Mouse (Mus musculus) brain, adult 2 months (tissue): Measurements from ENCODE around the gene Wdr18.

Source experiments
- DNase-seq: peaks from one replicate; pipeline ENCODE4 v3.0.0; 2011; ENCODE audit warnings: low read depth, low spot score

The Wdr18 gene

GRCm38 (mm10) chr10:79927324-79928029 lies 32.5 kb upstream of the Wdr18 start:
- peak; percentile 52 for DNase-seq

DNA sequence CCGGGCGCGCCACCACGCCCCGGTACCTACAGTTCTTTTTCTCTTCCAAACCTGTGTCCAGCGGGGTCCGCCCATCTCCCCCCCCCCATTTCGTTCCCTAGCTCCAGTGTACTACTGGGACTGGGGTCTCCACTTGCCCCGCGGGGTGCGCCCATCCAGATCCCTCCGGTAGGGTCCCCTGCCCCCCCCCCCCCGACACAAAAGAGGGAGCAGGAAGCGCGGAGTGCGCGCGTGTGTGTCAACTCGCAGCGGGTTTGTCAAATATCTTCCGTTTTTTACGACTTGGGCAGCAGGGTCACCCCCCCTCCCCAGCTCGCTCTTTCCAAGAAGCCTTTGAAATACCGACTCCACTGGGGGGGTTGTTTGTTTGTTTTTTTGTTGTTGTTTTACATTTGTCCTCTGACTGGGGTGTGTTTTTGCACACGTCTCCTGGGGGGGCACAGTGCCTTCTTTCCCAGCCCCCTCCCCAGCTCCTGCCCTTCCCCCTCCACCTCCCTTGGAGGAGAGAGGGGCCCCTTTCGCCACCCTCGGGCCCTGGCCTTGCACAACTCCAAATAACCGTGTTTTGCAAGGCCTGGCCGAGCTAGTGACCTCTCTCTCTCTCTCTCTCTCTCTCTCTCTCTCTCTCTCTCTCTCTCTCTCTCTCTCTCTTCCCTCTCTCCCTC lies 31.8 kb upstream of the Wdr18 start:
- DNase-seq = no peak

DNA sequence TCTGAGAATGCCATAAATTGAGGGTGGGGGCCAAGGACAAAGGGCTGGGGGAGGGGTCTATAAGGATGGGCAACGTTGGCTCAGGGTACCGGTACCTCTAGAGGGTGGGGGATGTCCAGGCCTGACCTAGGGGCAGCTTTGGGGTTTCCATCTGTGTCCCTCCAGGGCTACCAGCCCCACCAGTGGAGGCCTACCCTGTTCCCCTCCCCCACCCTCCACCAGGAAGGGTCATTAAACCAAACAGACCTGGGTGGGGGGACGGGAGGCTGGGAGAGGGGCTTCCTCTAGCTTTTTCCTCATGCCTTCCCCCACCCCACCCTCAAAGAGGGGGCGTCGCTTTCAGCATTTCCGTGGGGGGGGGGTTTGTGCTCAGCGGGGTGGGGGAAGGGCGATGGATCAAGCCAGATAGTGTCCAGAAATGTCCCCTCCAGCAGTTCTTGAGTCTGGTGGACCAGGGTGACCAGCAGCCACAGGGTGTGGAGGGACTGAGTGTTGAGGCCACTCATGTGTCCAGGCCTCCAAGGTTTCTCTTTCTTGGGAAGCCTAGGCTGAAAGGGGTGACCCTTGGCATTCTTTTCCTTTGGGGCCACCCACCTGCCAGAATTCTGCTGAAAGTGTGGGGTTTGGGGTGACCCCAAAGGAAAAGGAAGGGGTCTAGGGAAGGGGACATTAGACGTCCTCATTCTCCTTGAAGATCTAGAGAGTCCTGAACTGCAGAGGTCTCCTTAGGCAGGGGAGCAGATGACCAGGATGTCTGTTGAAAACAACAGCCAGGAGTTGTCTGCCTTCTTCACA lies 30.8 kb upstream of the Wdr18 start:
- no peak for DNase-seq

- no peak for DNase-seq
Observed at GRCm38 (mm10) chr10:79929967-79930825, 29.8 kb upstream of the Wdr18 start.

DNA sequence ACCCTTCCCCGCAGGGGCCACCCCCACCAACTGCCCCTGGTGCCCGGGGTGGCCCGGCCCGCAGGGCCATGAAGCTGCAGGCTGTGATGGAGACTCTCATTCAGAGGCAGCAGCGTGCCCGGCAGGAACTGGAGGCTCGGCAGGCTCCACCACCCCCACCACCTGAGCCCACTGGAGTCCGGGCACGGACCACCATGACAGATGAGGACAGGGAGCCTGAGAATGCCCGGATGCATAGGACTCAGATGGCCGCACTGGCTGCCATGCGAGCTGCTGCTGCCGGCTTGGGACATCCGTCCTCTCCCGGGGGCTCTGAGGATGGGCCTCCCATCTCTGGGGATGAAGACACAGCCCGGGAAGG lies 29.1 kb upstream of the Wdr18 start:
- no peak for DNase-seq

- DNase-seq = no peak
Observed at GRCm38 (mm10) chr10:79931797-79932196, 28.2 kb upstream of the Wdr18 start.

- peak; percentile 78 for DNase-seq
Observed at GRCm38 (mm10) chr10:79932736-79933135, 27.2 kb upstream of the Wdr18 start.

DNA sequence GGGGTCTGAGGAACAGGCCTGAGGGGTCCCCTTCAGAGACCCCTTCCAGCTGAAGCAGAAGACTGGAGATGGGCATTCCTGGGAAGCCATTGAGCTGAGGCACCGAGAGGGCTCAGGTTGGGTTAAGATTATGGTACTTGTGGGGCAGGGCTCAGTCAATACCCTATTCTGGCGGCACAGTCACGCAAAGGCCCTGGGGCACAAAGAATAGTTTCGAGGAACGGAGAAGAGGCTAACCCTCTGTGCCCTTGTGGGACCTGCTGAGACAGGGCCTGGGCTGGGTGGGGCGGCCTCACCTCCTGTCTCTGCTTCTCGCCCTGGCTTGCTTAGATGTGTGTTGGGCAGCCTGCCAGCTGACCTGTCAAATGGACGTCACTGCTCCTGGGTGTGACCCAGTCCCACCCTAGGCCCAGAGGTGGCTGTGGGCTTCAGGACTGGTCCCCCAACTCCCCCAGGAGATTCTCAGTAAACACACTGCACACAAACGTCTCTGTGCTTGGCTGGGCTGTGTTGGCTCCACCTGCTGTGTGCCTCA lies 26.7 kb upstream of the Wdr18 start:
- no peak for DNase-seq

DNA sequence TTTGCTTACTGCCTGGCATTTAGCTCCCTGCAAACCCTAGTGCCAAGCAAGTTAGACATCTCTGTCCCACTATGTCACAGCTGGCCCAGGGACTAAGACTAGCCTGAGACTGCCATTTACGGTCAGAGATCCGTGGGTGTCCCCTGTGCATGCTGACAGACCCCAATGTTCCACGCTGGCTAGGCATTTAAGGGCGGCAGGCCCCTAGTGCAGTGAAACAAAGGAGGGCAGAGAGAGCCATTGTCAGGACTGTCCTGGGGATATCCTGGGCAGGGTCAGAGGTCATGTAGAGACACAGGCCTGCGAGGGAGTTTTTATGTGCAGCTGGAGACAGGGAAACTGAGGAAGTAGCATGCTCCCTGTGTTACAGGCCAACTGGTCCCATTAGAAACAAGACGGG lies 26.1 kb upstream of the Wdr18 start:
- no peak for DNase-seq

- peak; percentile 83 for DNase-seq
Observed at GRCm38 (mm10) chr10:79934272-79934721, 25.7 kb upstream of the Wdr18 start.

DNA sequence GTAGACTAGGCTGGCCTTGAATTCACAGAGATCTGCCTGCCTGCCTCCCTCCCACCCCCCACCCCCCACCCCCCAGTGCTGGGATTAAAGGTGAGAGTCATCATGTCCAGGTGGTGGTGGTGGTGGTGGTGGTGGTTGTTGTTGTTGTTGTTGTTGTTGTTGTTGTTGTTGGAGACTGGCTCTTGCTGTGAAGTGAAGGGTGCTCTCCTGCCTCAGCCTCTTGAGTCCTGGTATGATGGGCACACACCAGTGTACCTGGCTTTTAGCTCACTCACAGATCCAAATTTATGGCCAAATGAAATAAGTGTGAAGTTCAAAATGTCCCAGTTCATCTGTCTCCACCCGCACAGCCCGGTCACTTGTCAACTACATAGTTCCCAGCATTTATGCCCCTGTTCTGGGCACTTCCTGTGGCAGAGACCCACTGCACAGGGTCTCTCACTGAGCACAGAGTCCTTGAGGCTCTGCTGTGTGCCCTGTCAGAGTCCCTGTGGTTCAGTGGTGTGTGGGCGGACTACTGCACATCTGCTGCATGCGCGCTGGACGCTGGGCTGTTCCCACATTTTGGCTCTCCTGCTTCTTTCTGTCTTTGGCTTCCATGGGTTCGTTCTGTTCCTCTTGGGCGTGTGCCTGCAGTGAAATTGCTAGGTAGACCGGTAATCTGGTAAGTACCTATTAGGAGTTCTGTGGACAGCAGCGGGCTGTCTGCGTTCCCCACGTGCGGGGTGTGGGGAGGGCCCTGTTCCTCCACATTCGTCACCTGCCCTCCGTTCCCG lies 25.0 kb upstream of the Wdr18 start:
- no peak for DNase-seq

- DNase-seq = no peak
Observed at GRCm38 (mm10) chr10:79936284-79936910, 23.6 kb upstream of the Wdr18 start.

- DNase-seq = peak; percentile 66
Observed at GRCm38 (mm10) chr10:79936911-79937441, 23.0 kb upstream of the Wdr18 start.

DNA sequence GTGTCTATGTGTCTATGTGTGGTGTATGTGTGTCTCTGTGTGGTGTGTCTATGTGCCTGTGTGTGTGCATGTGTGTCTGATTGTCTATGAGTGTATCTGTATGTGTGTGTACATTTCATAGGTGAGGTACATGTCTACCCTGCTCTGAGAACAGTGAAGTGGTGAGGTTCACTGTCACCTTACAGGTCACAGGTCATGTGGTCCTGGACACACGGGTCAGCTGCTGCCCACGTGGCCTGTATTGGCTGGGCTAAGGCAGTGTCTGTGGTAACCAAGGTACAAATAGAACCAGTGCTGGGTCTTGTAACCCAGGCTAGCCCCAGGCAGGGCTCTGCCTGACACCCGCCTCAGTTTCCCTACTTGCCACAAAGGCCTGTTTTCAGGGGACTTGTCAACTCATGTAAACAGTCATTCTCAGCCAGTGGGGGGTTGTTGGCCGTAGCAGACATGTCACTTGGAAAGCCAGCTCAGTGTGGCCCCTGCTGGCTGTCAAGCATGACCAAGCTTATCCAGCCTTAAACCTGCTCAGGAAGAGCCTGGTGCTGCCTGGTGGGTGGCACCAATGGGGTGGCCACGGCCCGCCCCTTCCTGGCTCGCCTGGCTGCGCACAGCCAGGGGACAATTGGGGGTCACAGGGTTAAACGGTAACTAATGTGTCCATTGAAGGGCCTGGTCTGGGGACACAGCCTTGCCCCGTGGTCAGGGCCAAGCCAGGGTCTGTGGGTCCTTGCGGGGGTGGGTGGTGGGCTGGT lies 22.0 kb upstream of the Wdr18 start:
- no peak for DNase-seq

DNA sequence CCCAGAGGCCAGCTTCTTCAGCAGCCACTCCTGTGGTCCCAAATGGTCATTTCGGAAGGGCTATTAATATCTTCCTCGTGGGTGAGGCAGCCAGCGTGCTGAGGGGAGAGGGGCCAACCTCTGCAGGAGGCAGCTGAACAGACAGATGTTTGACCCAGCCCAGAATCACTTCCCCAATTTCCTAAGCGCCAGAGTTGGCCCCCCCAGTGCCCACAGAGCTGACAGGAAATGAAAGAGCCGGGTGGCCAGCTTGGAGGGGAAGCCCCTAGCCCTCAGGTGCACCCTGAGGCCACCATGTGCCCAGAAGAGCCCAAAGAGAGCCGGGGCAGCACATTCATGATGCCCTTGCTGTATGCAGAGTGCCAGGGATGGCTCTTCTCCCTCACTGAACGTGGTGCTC lies 19.2 kb upstream of the Wdr18 start:
- DNase-seq = no peak

DNA sequence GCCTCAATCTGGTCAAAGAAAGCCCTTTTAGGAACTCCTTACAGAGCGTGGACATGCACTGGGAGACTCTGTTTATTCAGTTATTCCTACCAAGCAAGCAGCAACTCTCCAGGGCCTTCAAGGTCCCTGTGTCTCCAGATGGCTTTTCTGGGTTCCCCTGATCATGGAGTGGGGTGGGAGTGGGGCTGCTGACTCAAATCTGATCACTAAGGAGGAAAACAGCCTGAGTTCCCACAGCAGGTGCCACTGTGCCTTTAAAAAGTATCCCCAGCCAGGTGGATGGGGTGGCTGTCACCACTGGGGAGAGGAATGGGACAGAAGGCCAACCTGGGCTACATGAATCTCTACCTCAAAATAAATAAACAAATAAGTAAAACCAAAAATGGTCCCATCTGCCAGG lies 17.0 kb upstream of the Wdr18 start:
- DNase-seq = no peak

- no peak for DNase-seq
Observed at GRCm38 (mm10) chr10:79943471-79943901, 16.5 kb upstream of the Wdr18 start.

DNA sequence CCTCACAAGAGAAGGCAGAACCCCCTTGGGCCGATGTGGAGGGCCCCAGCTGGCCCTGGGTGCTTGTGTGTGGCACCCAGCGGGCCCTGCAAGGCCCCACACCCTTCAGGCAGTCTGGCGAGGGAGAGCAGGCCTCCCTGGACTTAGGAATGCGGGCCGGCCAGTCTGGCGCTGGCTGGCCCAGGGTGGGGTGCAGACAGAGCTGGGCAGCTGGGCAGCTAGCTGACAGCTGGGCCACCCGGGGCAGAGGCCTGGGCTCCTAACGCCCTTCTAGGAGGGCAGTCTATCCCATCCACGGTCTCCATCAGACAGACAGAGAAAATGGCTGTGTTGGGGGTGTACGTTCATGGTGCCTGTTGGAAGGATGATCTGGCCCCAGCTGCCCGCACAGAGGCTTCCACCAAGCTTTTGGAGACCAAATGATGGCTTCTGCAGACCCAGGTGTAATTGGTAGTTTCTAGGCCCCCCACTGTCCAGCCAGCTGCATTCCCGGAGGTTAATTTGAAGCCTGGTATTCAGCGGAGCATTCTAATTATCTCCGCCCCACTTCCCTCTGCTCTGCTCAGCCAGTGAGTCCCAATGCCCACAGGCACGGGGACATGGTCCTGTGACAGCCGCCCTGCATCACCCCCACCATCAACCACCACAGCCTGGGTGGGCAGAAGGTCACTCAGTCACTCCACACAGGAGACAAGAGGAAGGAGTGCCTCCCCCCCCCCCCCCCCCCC lies 14.3 kb upstream of the Wdr18 start:
- peak; percentile 37 for DNase-seq
